Mouse (Mus musculus): ENCODE measurements at regions not wholly inside any gene's neighbourhood (a gene's known extent, or its start where the extent isn't known, plus 50 kb on each side); places are given as distances from the start of the nearest gene placed in this dataset.

DNA sequence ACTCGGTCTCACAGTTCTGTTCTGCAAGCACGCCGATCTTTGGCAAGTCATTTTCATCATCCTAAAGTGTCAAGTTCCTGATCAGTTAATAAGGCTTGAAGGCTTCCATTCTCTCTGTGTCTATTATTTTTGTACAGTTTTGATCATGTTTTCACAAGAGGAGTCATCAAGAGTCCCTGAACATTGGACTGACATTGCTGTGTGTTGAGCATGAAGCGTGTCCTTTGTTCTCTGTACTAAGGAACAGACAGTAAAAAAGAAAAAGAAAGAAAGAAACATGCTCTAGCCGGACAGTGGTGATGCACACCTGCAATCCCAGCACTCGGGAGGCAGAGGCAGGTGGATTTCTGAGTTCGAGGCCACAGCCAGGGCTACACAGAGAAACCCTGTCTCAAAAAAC is 955.4 kb downstream of the Epha4 start:
- TF ChIP-seq USF1 (IDR thresholded peaks at IDR 0.05; ENCODE audit: low read depth) (no peak), CTCF (IDR thresholded peaks at IDR 0.05; ENCODE audit: control insufficient read depth, insufficient read depth, insufficient read length) (no peak), MAX (IDR thresholded peaks at IDR 0.05) (no peak), CEBPB (IDR thresholded peaks at IDR 0.05; ENCODE audit: low read depth) (no peak)

Measured in C2C12 (cell line).